Mouse (Mus musculus) lung, embryonic 16.5 days (tissue): ENCODE results near the gene Ndst2. TPM values are rescaled to one million over a fixed set of nuclear protein-coding genes. Genes with fewer than 3 reads are reported as not detected.

Experiments
- ATAC-seq: fragments of 200-750 bp; cut with Nextera tagmentation; 2 replicates; pipeline ENCODE4 v1.8.0; 2017; ENCODE audit warnings: low read depth, mild to moderate bottlenecking, moderate library complexity
- H3K27ac ChIP-seq: fragments of 300-500 bp; sonication (generic); 2 replicates; pipeline ENCODE4 v1.5.1; 2014; ENCODE audit warnings: mild to moderate bottlenecking, control low read depth, low read length
- H3K27me3 ChIP-seq: fragments of 300-500 bp; sonication (generic); 2 replicates; pipeline ENCODE4 v1.6.1; 2014; ENCODE audit warnings: low read depth, low read length, mixed read lengths; ENCODE audit not compliant: control insufficient read depth, insufficient read depth
- H3K36me3 ChIP-seq: fragments of 300-500 bp; sonication (generic); 2 replicates; pipeline ENCODE4 v1.6.1; 2014; ENCODE audit warnings: low read length; ENCODE audit not compliant: control insufficient read depth, insufficient read depth
- H3K4me1 ChIP-seq: fragments of 300-500 bp; sonication (generic); replicated peaks from 2 replicates; pipeline ENCODE4 v1.6.1; 2014; ENCODE audit warnings: low read length, mixed read lengths; ENCODE audit not compliant: control insufficient read depth, insufficient read depth
- H3K4me2 ChIP-seq: fragments of 300-500 bp; sonication (generic); 2 replicates; pipeline ENCODE4 v1.6.1; 2014; ENCODE audit warnings: low read depth, low read length, control low read depth
- H3K4me3 ChIP-seq: fragments of 300-500 bp; sonication (generic); 2 replicates; pipeline ENCODE4 v1.5.1; 2014; ENCODE audit warnings: mild to moderate bottlenecking, low read length, control low read depth
- H3K9ac ChIP-seq: fragments of 300-500 bp; sonication (generic); 2 replicates; pipeline ENCODE4 v1.6.1; 2014; ENCODE audit warnings: low read length, control low read depth
- H3K9me3 ChIP-seq: fragments of 300-500 bp; sonication (generic); 2 replicates; pipeline ENCODE4 v1.6.1; 2016; ENCODE audit warnings: low read length; ENCODE audit not compliant: control insufficient read depth
- WGBS: fragments of 180-500 bp; shearing (Covaris S2); extraction: QIAGEN DNeasy Blood & Tissue Kit; methylation state at CpG from one replicate; pipeline ENCODE4 v1.1.7; 2014; 5-methylcytosine and 5-hydroxymethylcytosine counted together
- polyA plus RNA-seq: library from polyadenylated mRNA; unstranded; fragments of >200 nt; fragmentation: Nextera tagmentation; extraction: Ambion mirVana; gene quantifications from 2 replicates; pipeline ENCODE4 v1.2.1, GENCODE M21; 2015

Gene Ndst2
- polyA plus RNA-seq, 1 experiment from 2014 or later = 29.9 TPM

DNA sequence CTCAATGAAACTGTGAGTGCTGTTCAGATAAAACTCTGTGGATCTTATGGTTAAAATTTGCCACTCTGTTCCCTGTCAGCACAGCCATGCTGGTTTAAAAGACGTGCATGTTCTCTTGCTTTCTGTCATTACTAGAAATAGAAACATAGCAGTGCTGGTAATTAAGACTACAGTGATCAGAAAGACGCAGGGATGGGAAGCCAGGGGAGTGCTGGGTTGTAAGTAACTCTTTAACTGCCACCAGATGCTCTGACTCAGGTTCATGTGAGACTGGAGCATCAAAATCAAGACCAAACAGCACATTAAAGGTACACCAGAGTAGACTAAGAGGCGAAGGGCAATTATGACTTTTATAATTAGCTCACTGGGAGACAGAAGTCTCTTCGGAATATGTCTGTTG lies 14.0 kb upstream of the Ndst2 start:
- Histone ChIP-seq H3K36me3 (peaks cover 6% of the 10 kb centered on the region; the same call in 1 of the 2 replicates), H3K27me3 (no peaks in the 10 kb centered on the region)
- no peak for ATAC-seq

DNA sequence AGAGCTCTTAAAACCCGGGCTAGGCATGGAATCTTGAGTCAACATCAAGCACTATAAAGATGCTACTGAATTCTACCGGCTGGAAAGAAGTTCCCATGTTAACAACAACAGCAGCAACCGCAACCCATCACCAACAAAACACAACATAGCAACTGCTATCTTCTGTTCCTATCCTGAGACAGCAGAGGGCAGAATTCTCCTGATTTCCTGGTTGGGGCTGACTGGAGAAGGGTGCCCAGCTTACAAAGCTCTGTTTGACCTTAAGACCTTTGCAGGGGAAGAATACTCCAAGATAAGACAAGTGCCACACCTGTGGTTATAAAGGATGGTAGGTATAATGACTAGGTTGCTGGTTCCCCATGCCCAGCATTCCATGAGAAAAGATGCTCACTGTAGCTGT lies 12.6 kb upstream of the Ndst2 start:
- Histone ChIP-seq H3K36me3 (peaks cover 6% of the 10 kb centered on the region; the same call in 1 of the 2 replicates), H3K27ac (no peak overlapping the region), H3K4me3 (no peak overlapping the region), H3K4me1 (no peaks in the 10 kb centered on the region), H3K4me2 (no peak overlapping the region), H3K9me3 (no peaks in the 10 kb centered on the region), H3K27me3 (no peaks in the 10 kb centered on the region), H3K9ac (no peak overlapping the region)
- 74% methylated on average over 3 of the region's 3 CpGs for WGBS
- no peak for ATAC-seq

More for the DNA sequence above, 14.0 kb upstream of the Ndst2 start:
- no peaks in the 10 kb centered on the region for H3K4me1 ChIP-seq
- 68% methylated on average over 4 of the region's 4 CpGs for WGBS
- no peaks in the 10 kb centered on the region for H3K9me3 ChIP-seq
- no peak overlapping the region for H3K4me2 ChIP-seq
- H3K4me3 ChIP-seq = no peak overlapping the region
- no peak overlapping the region for H3K27ac ChIP-seq
- no peak overlapping the region for H3K9ac ChIP-seq

DNA sequence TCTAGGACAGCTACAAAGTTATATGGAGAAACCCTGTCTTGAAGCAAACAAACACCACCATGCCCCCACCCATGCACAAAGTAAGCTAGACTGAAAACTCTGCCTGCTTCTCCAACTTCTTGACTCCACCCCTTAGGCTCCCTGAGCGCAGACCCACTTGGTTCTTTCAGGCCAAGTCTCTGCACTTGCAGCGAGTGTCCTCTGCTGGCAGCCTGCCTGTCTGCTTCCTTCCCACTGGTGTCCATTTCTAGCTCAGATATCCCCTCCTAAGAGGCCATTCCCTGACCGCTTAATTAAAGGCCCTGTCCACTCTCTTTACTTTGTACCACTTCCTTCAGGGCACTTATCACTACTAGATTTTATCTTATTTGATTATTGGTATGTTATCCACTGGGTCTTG lies 9.3 kb upstream of the Ndst2 start:
- no peaks in the 10 kb centered on the region for H3K4me1 ChIP-seq

DNA sequence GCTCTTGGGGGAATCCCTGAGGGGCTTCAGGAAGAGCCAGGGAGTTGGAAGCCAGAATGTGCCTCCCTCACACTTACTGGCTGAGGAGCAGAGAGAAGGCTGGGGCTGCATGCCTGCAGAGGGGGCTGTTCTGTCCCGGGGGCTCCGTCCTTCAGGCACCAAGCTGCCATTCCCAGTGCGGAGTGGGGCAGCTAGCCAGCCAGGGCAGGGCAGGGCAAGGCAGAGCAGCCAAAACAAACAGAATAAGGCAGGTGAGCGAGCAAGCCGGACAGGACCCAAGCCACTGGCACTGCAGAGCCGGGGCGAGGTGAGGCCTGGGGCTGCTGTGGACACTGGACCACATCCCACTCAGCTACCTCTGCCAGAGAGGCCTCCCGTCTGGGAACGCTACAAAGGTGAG lies 6.9 kb upstream of the Ndst2 start:
- H3K4me2 ChIP-seq = no peak overlapping the region
- no peaks in the 10 kb centered on the region for H3K4me1 ChIP-seq
- H3K27ac ChIP-seq = no peak overlapping the region
- H3K4me3 ChIP-seq = no peak overlapping the region
- no peaks in the 10 kb centered on the region for H3K27me3 ChIP-seq
- WGBS = 70% methylated on average over 9 of the region's 9 CpGs
- H3K36me3 ChIP-seq = peaks cover 9% of the 10 kb centered on the region
- no peaks in the 10 kb centered on the region for H3K9me3 ChIP-seq
- no peak for ATAC-seq
- H3K9ac ChIP-seq = no peak overlapping the region

More for the DNA sequence above, 9.3 kb upstream of the Ndst2 start:
- WGBS = 46% methylated on average over 3 of the region's 3 CpGs
- peaks cover 8% of the 10 kb centered on the region for H3K36me3 ChIP-seq
- no peaks in the 10 kb centered on the region for H3K9me3 ChIP-seq
- no peak overlapping the region for H3K9ac ChIP-seq
- no peak overlapping the region for H3K4me3 ChIP-seq
- no peak for ATAC-seq
- H3K27ac ChIP-seq = no peak overlapping the region
- H3K4me2 ChIP-seq = no peak overlapping the region
- H3K27me3 ChIP-seq = no peaks in the 10 kb centered on the region

DNA sequence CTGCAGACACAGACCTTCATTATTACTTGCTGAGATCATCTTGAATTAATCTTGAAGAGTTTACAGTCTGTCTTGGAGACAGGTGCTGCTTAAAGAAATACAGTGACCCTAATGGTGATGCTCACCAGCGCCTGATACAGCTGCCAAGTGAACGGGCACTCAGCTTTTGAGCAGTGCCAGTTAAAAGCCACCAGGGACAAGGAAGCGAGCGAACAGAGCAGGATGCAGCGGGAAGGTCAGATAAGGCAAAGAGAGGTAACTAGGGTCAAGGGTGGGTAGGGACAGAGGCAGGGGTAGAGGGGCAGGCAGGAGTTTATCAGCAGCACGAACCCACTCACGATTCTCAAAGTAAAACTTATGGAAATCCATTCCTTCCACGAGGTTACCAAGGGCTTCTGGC lies 4.1 kb upstream of the Ndst2 start:
- H3K36me3 ChIP-seq = peaks cover 6% of the 10 kb centered on the region; the same call in 1 of the 2 replicates
- H3K4me1 ChIP-seq = peaks cover 2% of the 10 kb centered on the region
- H3K4me2 ChIP-seq = no peak overlapping the region
- no peak overlapping the region for H3K9ac ChIP-seq
- H3K27ac ChIP-seq = no peak overlapping the region
- H3K27me3 ChIP-seq = no peaks in the 10 kb centered on the region
- ATAC-seq = no peak
- H3K4me3 ChIP-seq = no peak overlapping the region
- WGBS = 82% methylated on average over 8 of the region's 8 CpGs
- no peaks in the 10 kb centered on the region for H3K9me3 ChIP-seq

DNA sequence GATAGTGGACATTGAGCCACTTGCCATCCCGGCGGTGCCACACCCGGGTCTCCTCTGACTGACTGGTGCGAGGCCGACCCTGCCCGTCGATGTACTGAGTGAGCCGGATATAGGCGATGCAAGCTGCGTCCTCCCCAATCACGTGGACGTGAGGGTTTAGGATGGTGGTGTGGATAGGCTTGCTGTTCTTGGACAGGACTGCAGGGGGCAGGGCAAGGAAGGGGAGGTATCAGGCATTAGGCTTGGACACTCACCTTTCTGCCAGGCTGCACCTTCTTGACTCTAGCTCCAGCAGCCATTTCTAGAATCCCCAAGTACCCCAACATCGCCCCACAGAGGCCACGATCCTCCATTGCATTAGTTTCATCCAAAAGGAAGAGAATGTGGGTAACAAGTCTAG lies 2.9 kb upstream of the Ndst2 start:
- Histone ChIP-seq H3K9me3 (no peaks in the 10 kb centered on the region), H3K4me3 (no peak overlapping the region), H3K9ac (no peak overlapping the region), H3K4me2 (no peak overlapping the region), H3K27me3 (no peaks in the 10 kb centered on the region), H3K27ac (no peak overlapping the region), H3K4me1 (peaks cover 8% of the 10 kb centered on the region), H3K36me3 (peaks cover 8% of the 10 kb centered on the region; the same call in 1 of the 2 replicates)
- ATAC-seq = no peak
- 33% methylated on average over 14 of the region's 14 CpGs for WGBS

DNA sequence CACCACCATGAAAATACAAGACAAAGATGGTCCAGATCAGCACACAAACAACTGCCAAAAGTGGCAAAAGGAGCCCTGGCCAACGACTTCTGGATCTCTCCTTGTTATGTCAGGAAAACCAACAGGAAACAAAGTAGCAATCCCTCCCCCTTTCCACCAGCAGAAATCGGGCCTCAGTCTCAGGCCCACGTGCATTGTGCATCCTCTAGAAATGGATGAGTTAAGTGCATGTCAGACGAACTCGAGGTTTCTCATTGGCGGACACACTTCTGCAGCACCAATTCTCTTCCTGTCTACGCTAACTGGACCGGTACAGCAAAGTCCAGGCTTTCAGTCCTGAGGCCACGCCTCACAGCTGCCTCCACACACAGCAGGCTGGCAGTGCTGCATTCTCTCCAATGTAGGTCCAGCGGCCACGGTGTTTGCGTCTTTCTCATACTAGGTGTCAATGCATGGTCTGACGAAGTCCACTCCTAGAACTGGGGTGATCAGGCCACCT lies 1.6 kb upstream of the Ndst2 start:
- Histone ChIP-seq H3K27me3 (no peaks in the 10 kb centered on the region), H3K36me3 (peaks cover 8% of the 10 kb centered on the region; the same call in 1 of the 2 replicates), H3K9me3 (no peaks in the 10 kb centered on the region), H3K9ac (no peak overlapping the region), H3K4me2 (no peak overlapping the region), H3K4me3 (no peak overlapping the region), H3K27ac (no peak overlapping the region), H3K4me1 (peaks cover 8% of the 10 kb centered on the region)
- no peak for ATAC-seq
- 76% methylated on average over 13 of the region's 13 CpGs for WGBS

DNA sequence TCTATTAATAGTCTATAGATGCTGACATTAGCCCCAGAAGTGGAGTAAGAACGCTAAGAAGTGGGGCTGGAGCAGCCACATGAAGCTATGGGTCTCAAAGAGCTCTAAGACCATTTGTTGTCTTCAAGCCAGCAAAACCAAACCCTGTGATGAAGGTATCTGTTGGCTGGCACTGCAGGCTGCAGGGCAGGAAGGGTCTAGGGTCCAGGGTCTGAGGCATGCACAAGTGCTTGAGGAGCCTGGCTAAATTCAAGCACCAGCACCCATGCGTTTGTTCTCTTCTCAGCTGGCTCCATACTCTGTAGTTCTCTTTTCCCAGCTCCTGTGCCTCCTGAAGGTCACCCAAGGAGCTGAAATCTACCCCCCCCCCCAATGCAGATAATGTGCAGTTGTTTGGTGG lies 690 bp upstream of the Ndst2 start:
- Histone ChIP-seq H3K36me3 (peaks cover 11% of the 10 kb centered on the region), H3K27ac (peak overlapping the region; percentile 3; the same call in 1 of the 2 replicates), H3K4me1 (peaks cover 8% of the 10 kb centered on the region), H3K27me3 (no peaks in the 10 kb centered on the region), H3K4me3 (no peak overlapping the region), H3K4me2 (no peak overlapping the region), H3K9ac (no peak overlapping the region), H3K9me3 (no peaks in the 10 kb centered on the region)
- 39% methylated on average over 2 of the region's 2 CpGs for WGBS
- no peak for ATAC-seq

DNA sequence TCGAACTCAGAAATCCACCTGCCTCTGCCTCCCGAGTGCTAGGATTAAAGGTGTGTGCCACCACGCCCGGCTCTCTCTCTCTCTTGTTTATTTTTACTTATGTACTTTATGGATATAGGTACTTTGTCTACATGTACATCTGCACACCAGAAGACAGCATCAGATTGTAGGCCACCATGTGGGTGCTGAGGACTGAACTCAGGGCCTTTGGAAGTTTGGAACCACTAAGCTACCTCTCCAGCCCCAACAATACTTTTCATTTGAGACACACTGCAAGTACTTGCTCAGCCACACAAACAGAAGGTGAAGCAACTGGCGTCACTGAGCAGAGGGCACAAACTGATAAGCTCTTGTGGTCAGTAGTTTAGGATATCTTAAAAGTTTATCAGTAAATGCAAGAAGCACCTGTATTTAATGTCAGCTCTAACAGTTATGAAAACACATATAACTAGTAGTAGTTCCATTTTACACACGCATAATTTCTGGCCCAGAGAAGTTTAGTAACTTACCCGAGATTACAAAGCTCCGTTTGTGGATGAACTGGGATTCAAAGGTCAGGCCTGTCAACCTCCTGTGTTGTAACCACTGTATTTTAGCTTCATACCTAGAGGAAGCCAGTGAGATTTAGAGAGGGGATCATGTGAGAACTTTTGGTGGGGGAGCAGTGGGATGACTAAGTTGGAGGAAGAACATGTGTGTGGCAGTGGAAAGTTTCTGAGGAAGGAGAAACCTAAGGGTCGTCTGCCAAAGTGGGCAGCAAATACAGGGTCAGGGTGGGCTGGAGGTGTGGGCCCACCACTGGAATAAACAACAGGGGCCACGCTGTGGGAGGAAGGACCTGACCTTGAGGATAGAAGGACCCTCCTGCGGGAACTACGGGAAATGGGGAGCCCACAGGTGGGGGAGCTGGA lies 1.1 kb downstream of the Ndst2 start:
- Histone ChIP-seq H3K9ac (peak overlapping the region; percentile 91), H3K36me3 (peaks cover 24% of the 10 kb centered on the region), H3K27ac (peak overlapping the region; percentile 91), H3K4me3 (peak overlapping the region; percentile 80), H3K9me3 (no peaks in the 10 kb centered on the region), H3K4me1 (peaks cover 8% of the 10 kb centered on the region), H3K27me3 (no peaks in the 10 kb centered on the region), H3K4me2 (peak overlapping the region; percentile 83)
- ATAC-seq = no peak; the same call in 1 of the 2 replicates
- WGBS = 36% methylated on average over 12 of the region's 12 CpGs
